ENCODE assay signal across 19 mouse cellular contexts in the genomic region with DNA sequence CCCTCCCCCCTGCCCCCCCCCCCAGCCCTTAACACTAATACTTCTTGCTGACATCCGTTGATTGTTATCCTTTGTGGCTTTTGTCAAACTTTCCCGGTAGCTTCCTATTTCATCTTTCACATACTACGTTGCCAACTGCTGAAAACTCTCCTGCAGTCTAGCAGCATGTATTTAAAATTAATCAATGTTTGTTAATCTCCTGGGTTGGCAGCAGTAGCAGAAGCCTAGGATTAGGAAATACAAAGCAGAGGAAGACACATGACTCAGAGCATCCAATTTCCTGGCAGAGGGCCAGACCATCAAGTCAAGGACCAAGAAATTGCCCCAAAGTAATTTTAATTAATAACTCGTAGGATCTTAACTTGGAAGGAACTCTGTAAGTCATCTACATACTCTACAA. TPM values are rescaled to one million over a fixed set of nuclear protein-coding genes. Genes with fewer than 3 reads are reported as not detected.
DNase-seq lines count a peak whose midpoint lies in the region; ATAC-seq and TF ChIP-seq lines count a peak whose summit lies in the region.
"Had no signal": no experiment of that assay in that cellular context is flagged by ENCODE, and none has a peak within 500 bp of the region (broad histone marks: within the 10 kb centered on the region; RNA-seq: fewer than 3 reads in every experiment).

No protein-coding gene starts in this region.

- peak; percentile 20 for DNase-seq in hindbrain, postnatal 0 days (ENCODE audit: low spot score)
- DNase-seq in 416B (ENCODE audit: low read depth) = peak; percentile 83
- DNase-seq in NIH3T3 (ENCODE audit: low read depth) = peak; percentile 39
- peak; percentile 25 for DNase-seq in brain, embryonic 14.5 days (ENCODE audit: low read depth)
- DNase-seq in left cerebral cortex, adult 11 months (ENCODE audit: low spot score) = no peak
- DNase-seq in thymus, postnatal 4 days = no peak
- DNase-seq: cerebellum, adult 8-10 months; forebrain, postnatal 0 days; gastrocnemius, postnatal 10 days; kidney, adult 11 months; kidney, postnatal 14 days; layer of hippocampus, adult 9-11 months; right cerebral cortex, adult 18-20 months had no signal

- H3K4me2 ChIP-seq in hindbrain, postnatal 0 days (ENCODE audit: low read depth, low read length) = no peak overlapping the region
- H3K4me2 ChIP-seq in hindbrain, embryonic 12.5 days (replicated peaks) = no peak overlapping the region
- H3K4me2 ChIP-seq in liver, embryonic 12.5 days = no peak overlapping the region
- H3K4me2 ChIP-seq: embryonic facial prominence, embryonic 13.5 days; hindbrain, embryonic 14.5 days; limb, embryonic 13.5 days had no signal

- ATAC-seq in hindbrain, postnatal 0 days = no peak
- ATAC-seq in hindbrain, embryonic 12.5 days (ENCODE audit: low FRiP score) = no peak
- no peak for ATAC-seq in liver, embryonic 12.5 days
- ATAC-seq: forebrain, postnatal 0 days; midbrain, embryonic 16.5 days had no signal

- no peaks in the 10 kb centered on the region for H3K27me3 ChIP-seq in hindbrain, postnatal 0 days (ENCODE audit: insufficient read depth, low read length)
- no peaks in the 10 kb centered on the region for H3K27me3 ChIP-seq in hindbrain, embryonic 12.5 days
- no peaks in the 10 kb centered on the region for H3K27me3 ChIP-seq in liver, embryonic 12.5 days (replicated peaks)
- H3K27me3 ChIP-seq: embryonic facial prominence, embryonic 13.5 days; limb, embryonic 13.5 days had no signal

- no peak overlapping the region for H3K9ac ChIP-seq in hindbrain, postnatal 0 days (replicated peaks; ENCODE audit: low read length)
- H3K9ac ChIP-seq in hindbrain, embryonic 12.5 days = no peak overlapping the region
- H3K9ac ChIP-seq in liver, embryonic 12.5 days = no peak overlapping the region
- H3K9ac ChIP-seq: embryonic facial prominence, embryonic 13.5 days; forebrain, postnatal 0 days; hindbrain, embryonic 14.5 days; limb, embryonic 13.5 days had no signal

- no peak overlapping the region for H3K4me3 ChIP-seq in hindbrain, postnatal 0 days (ENCODE audit: low read length)
- no peak overlapping the region for H3K4me3 ChIP-seq in hindbrain, embryonic 12.5 days
- no peak overlapping the region for H3K4me3 ChIP-seq in liver, embryonic 12.5 days
- H3K4me3 ChIP-seq: embryonic facial prominence, embryonic 13.5 days; limb, embryonic 13.5 days had no signal

- TF ChIP-seq CTCF in hindbrain, postnatal 0 days (IDR thresholded peaks at IDR 0.05; ENCODE audit: low read depth) = no peak
- TF ChIP-seq CTCF in brain, embryonic 14.5 days (IDR thresholded peaks at IDR 0.05; ENCODE audit: borderline replicate concordance, extremely low read depth, insufficient read depth, insufficient read length) = no peak

- H3K4me1 ChIP-seq in hindbrain, postnatal 0 days (ENCODE audit: insufficient read depth, low read length) = no peaks in the 10 kb centered on the region
- H3K4me1 ChIP-seq in hindbrain, embryonic 12.5 days = no peaks in the 10 kb centered on the region
- peaks cover 1% of the 10 kb centered on the region for H3K4me1 ChIP-seq in liver, embryonic 12.5 days
- H3K4me1 ChIP-seq: embryonic facial prominence, embryonic 13.5 days; limb, embryonic 13.5 days had no signal

- TF ChIP-seq POLR2A in brain, embryonic 14.5 days (IDR thresholded peaks at IDR 0.05; ENCODE audit: borderline replicate concordance, extremely low read depth, insufficient read depth, insufficient read length, poor library complexity, severe bottlenecking) = no peak

- peaks cover 5% of the 10 kb centered on the region; the same call in 1 of the 2 replicates for H3K9me3 ChIP-seq in hindbrain, postnatal 0 days (ENCODE audit: low read length)
- no peaks in the 10 kb centered on the region for H3K9me3 ChIP-seq in hindbrain, embryonic 12.5 days (replicated peaks)
- H3K9me3 ChIP-seq in liver, embryonic 12.5 days (replicated peaks) = no peaks in the 10 kb centered on the region
- H3K9me3 ChIP-seq: limb, embryonic 13.5 days had no signal

- H3K36me3 ChIP-seq in hindbrain, postnatal 0 days (ENCODE audit: insufficient read depth, low read length) = no peaks in the 10 kb centered on the region
- no peaks in the 10 kb centered on the region for H3K36me3 ChIP-seq in hindbrain, embryonic 12.5 days
- no peaks in the 10 kb centered on the region for H3K36me3 ChIP-seq in liver, embryonic 12.5 days
- H3K36me3 ChIP-seq: embryonic facial prominence, embryonic 13.5 days; limb, embryonic 13.5 days had no signal

- WGBS in hindbrain, postnatal 0 days = 62% methylated on average over 4 of the region's 4 CpGs
- WGBS in hindbrain, embryonic 12.5 days = 87% methylated on average over 4 of the region's 4 CpGs
- WGBS in liver, embryonic 12.5 days (ENCODE audit: insufficient replicate concordance) = 52% methylated on average over 4 of the region's 4 CpGs

- no peak overlapping the region for H3K27ac ChIP-seq in hindbrain, postnatal 0 days
- no peak overlapping the region for H3K27ac ChIP-seq in hindbrain, embryonic 12.5 days
- no peak overlapping the region for H3K27ac ChIP-seq in liver, embryonic 12.5 days
- H3K27ac ChIP-seq: embryonic facial prominence, embryonic 13.5 days; hindbrain, embryonic 14.5 days; limb, embryonic 13.5 days had no signal

RNA-seq across cellular contexts. Expression of gene Jak2, which starts 29.8 kb away (rescaled TPM):
- total RNA-seq in hindbrain, postnatal 0 days (2014; rRNA removed) = 18.8 and 25.7 TPM in 2 replicates
- polyA plus RNA-seq in hindbrain, postnatal 0 days (2015; fragmentation: Nextera tagmentation; extraction: Ambion mirVana) = 9.5 and 9.8 TPM in 2 replicates
- polyA plus RNA-seq in hindbrain, embryonic 12.5 days (2016; fragmentation: Nextera tagmentation; extraction: Ambion mirVana) = 17.4 and 17.5 TPM in 2 replicates
- polyA plus RNA-seq in brain, embryonic 14.5 days (2012; rRNA removed) = 27.3 and 29.5 TPM in 2 replicates
- 21.1 and 22.4 TPM in 2 replicates for polyA plus RNA-seq in liver, embryonic 12.5 days (2016; fragmentation: Nextera tagmentation; extraction: Ambion mirVana)

Comparison
In these comparisons a context has a peak if more than half of its experiments do, and no peak if none do; other contexts are left out.
1. DNase-seq: peak in hindbrain, postnatal 0 days (single experiment), 416B (single experiment), NIH3T3 (single experiment) and brain, embryonic 14.5 days (single experiment); none in left cerebral cortex, adult 11 months (single experiment) and thymus, postnatal 4 days (single experiment).